In the genomic region with DNA sequence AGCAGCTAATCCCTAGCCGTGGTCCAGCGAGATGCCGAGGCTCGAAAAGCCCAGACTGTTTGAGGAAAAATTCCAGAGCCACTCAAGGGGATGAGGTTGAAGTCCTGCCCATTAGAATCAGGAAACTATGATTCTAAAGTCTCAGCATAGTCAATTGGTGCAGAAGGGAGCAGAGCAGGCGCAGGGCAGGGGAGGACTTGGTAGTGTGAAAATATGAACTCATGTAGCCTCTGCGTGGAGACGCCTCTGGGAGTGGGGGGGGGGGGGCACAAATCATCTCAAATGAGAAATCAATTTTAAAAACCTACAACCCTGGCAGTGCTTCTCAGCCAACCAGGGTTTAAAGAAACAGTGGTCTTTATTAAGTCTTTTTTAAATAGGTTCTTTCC, we compare ENCODE assay signal across 11 mouse cellular contexts.
DNase-seq lines count a peak whose midpoint lies in the region; ATAC-seq and TF ChIP-seq lines count a peak whose summit lies in the region.
"Had no signal": no experiment of that assay in that cellular context is flagged by ENCODE, and none has a peak within 500 bp of the region (broad histone marks: within the 10 kb centered on the region; RNA-seq: fewer than 3 reads in every experiment).

No protein-coding gene starts in this region.

- no peak for DNase-seq in left cerebral cortex, adult 2 months (ENCODE audit: extremely low spot score in 1 of 2, low spot score in 2 of 2)
- no peak for DNase-seq in left cerebral cortex, postnatal 4 days
- no peak for DNase-seq in stomach, postnatal 0 days (ENCODE audit: low spot score)
- DNase-seq in adrenal gland, postnatal 36 days = no peak
- no peak for DNase-seq in layer of hippocampus, postnatal 14 days (ENCODE audit: low spot score in 2 of 2)
- DNase-seq: adrenal gland, postnatal 14 days; cerebellum, postnatal 25 days had no signal

- H3K27ac ChIP-seq in left cerebral cortex, adult 2 months = no peak overlapping the region
- no peak overlapping the region; the same call in 1 of the 2 replicates for H3K27ac ChIP-seq in forebrain, embryonic 13.5 days
- no peak overlapping the region for H3K27ac ChIP-seq in hindbrain, embryonic 16.5 days (ENCODE audit: low read depth, low read length)
- no peak overlapping the region for H3K27ac ChIP-seq in stomach, postnatal 0 days (replicated peaks)
- H3K27ac ChIP-seq: liver, embryonic 15.5 days had no signal

- ATAC-seq in forebrain, embryonic 13.5 days = 0 out of 2 replicates have a peak, but pooled peaks have one; percentile 46
- ATAC-seq in hindbrain, embryonic 16.5 days = 0 out of 2 replicates have a peak, but pooled peaks have one; percentile 48
- no peak for ATAC-seq in stomach, postnatal 0 days (ENCODE audit: low FRiP score, low TSS enrichment)

- H3K4me2 ChIP-seq in forebrain, embryonic 13.5 days = peak overlapping the region; percentile 32
- H3K4me2 ChIP-seq in hindbrain, embryonic 16.5 days (ENCODE audit: low read length) = no peak overlapping the region
- H3K4me2 ChIP-seq in stomach, postnatal 0 days (replicated peaks; ENCODE audit: low read depth) = peak overlapping the region; percentile 20; the same call in 1 of the 2 replicates
- H3K4me2 ChIP-seq: liver, embryonic 15.5 days had no signal

- H3K9me3 ChIP-seq in forebrain, embryonic 13.5 days (replicated peaks) = no peaks in the 10 kb centered on the region
- no peaks in the 10 kb centered on the region for H3K9me3 ChIP-seq in hindbrain, embryonic 16.5 days (ENCODE audit: control insufficient read depth, low read length)
- no peaks in the 10 kb centered on the region for H3K9me3 ChIP-seq in stomach, postnatal 0 days (ENCODE audit: control insufficient read depth, low read length)
- H3K9me3 ChIP-seq: liver, embryonic 15.5 days had no signal

- H3K4me3 ChIP-seq in left cerebral cortex, adult 2 months = peak overlapping the region; percentile 24
- H3K4me3 ChIP-seq in forebrain, embryonic 13.5 days = no peak overlapping the region
- H3K4me3 ChIP-seq in hindbrain, embryonic 16.5 days (ENCODE audit: low read length) = no peak overlapping the region
- H3K4me3 ChIP-seq in stomach, postnatal 0 days (ENCODE audit: low read depth, low read length) = no peak overlapping the region
- H3K4me3 ChIP-seq: liver, embryonic 15.5 days had no signal

- no peaks in the 10 kb centered on the region for H3K36me3 ChIP-seq in forebrain, embryonic 13.5 days (ENCODE audit: poor library complexity, severe bottlenecking)
- no peaks in the 10 kb centered on the region for H3K36me3 ChIP-seq in hindbrain, embryonic 16.5 days (ENCODE audit: control insufficient read depth, insufficient read depth, low read length)
- no peaks in the 10 kb centered on the region for H3K36me3 ChIP-seq in stomach, postnatal 0 days (ENCODE audit: control insufficient read depth, insufficient read depth, low read length)
- H3K36me3 ChIP-seq: G1E; liver, embryonic 15.5 days had no signal

- WGBS in forebrain, embryonic 13.5 days = 17% methylated on average over 7 of the region's 7 CpGs
- WGBS in hindbrain, embryonic 16.5 days = 41% methylated on average over 7 of the region's 7 CpGs
- 44% methylated on average over 7 of the region's 7 CpGs for WGBS in stomach, postnatal 0 days

- TF ChIP-seq EP300 in stomach, postnatal 0 days (optimal IDR thresholded peaks at IDR 0.05) = no peak

- intact Hi-C loops in left cerebral cortex, adult 2 months (cut with DNase I) = no loop called here
- intact Hi-C loops in left cerebral cortex, postnatal 4 days (cut with DNase I) = no loop called here

- no peak for TF ChIP-seq CTCF in left cerebral cortex, adult 2 months (IDR thresholded peaks at IDR 0.05)
- TF ChIP-seq CTCF in stomach, postnatal 0 days (IDR thresholded peaks at IDR 0.05; ENCODE audit: low read depth) = no peak

- H3K4me1 ChIP-seq in forebrain, embryonic 13.5 days = peaks cover 41% of the 10 kb centered on the region
- peaks cover 8% of the 10 kb centered on the region for H3K4me1 ChIP-seq in hindbrain, embryonic 16.5 days (ENCODE audit: control insufficient read depth, insufficient read depth, low read depth, low read length)
- H3K4me1 ChIP-seq in stomach, postnatal 0 days (replicated peaks; ENCODE audit: control insufficient read depth, insufficient read depth) = no peaks in the 10 kb centered on the region
- H3K4me1 ChIP-seq: liver, embryonic 15.5 days had no signal

- 0 out of 2 replicates have a peak overlapping the region, but pooled peaks have one; percentile 30 for H3K9ac ChIP-seq in forebrain, embryonic 13.5 days
- H3K9ac ChIP-seq in hindbrain, embryonic 16.5 days (ENCODE audit: low read depth, low read length) = no peak overlapping the region
- no peak overlapping the region for H3K9ac ChIP-seq in stomach, postnatal 0 days (ENCODE audit: low read length)
- H3K9ac ChIP-seq: liver, embryonic 15.5 days had no signal

- H3K27me3 ChIP-seq in forebrain, embryonic 13.5 days = peaks cover 9% of the 10 kb centered on the region; the same call in 1 of the 2 replicates
- no peaks in the 10 kb centered on the region for H3K27me3 ChIP-seq in hindbrain, embryonic 16.5 days (replicated peaks; ENCODE audit: control insufficient read depth, insufficient read depth, low read length)
- no peaks in the 10 kb centered on the region for H3K27me3 ChIP-seq in stomach, postnatal 0 days (ENCODE audit: control insufficient read depth, insufficient read depth, low read length)
- H3K27me3 ChIP-seq: liver, embryonic 15.5 days had no signal
